Mouse (Mus musculus): ENCODE measurements around the gene Cdkl2. TPM values are rescaled to one million over a fixed set of nuclear protein-coding genes. Genes with fewer than 3 reads are reported as not detected.
A peak's percentile ranks its signal among the peaks of the same experiment; 100 is the strongest.

Cdkl2 gene
- 2.0 TPM in 2 replicates for polyA plus RNA-seq (2016; fragmentation: Nextera tagmentation; extraction: Ambion mirVana)

- no peaks in the 10 kb centered on the region for H3K36me3 ChIP-seq
- 73% methylated on average over 4 of the region's 4 CpGs for WGBS
- peak within 1 kb of the TSS; percentile 63 for H3K4me3 ChIP-seq
- H3K9me3 ChIP-seq (replicated peaks) = no peaks in the 10 kb centered on the region
- H3K27ac ChIP-seq = no peak within 1 kb of the TSS
- H3K4me1 ChIP-seq = 0 out of 2 replicates have a peak, but pooled peaks cover 3% of the 10 kb centered on the region
- H3K4me2 ChIP-seq (replicated peaks) = peak within 1 kb of the TSS; percentile 91
- ATAC-seq (ENCODE audit: low FRiP score) = no peak
- peak within 1 kb of the TSS; percentile 32; the same call in 1 of the 2 replicates for H3K9ac ChIP-seq
- H3K27me3 ChIP-seq = peaks cover 7% of the 10 kb centered on the region
Observed at GRCm38 (mm10) chr5:92043783-92044182, at the start of gene Cdkl2. TSS of gene Cdkl2 (minus strand) at chr5:92043883.

- Histone ChIP-seq H3K9me3 (replicated peaks) (no peaks in the 10 kb centered on the region), H3K4me3 (no peak overlapping the region), H3K4me1 (no peaks in the 10 kb centered on the region), H3K9ac (no peak overlapping the region), H3K27ac (no peak overlapping the region), H3K4me2 (replicated peaks) (no peak overlapping the region), H3K36me3 (no peaks in the 10 kb centered on the region), H3K27me3 (no peaks in the 10 kb centered on the region)
- no peak for ATAC-seq (ENCODE audit: low FRiP score)
- 96% methylated on average over 4 of the region's 4 CpGs for WGBS
Observed at GRCm38 (mm10) chr5:92087469-92087868, 43.8 kb upstream of the Cdkl2 start.

GRCm38 (mm10) chr5:92085821-92086550, 42.3 kb upstream of the Cdkl2 start:
- no peaks in the 10 kb centered on the region for H3K27me3 ChIP-seq
- peaks cover 13% of the 10 kb centered on the region for H3K4me1 ChIP-seq
- H3K27ac ChIP-seq = no peak overlapping the region
- no peak overlapping the region for H3K9ac ChIP-seq
- H3K9me3 ChIP-seq (replicated peaks) = no peaks in the 10 kb centered on the region
- no peaks in the 10 kb centered on the region for H3K36me3 ChIP-seq
- no peak overlapping the region for H3K4me3 ChIP-seq
- no peak overlapping the region for H3K4me2 ChIP-seq (replicated peaks)
- 84% methylated on average over 7 of the region's 7 CpGs for WGBS
- no peak for ATAC-seq (ENCODE audit: low FRiP score)

GRCm38 (mm10) chr5:92085246-92085645, 41.6 kb upstream of the Cdkl2 start:
- Histone ChIP-seq H3K9me3 (replicated peaks) (no peaks in the 10 kb centered on the region), H3K36me3 (no peaks in the 10 kb centered on the region), H3K4me2 (replicated peaks) (no peak overlapping the region), H3K27ac (no peak overlapping the region), H3K4me3 (no peak overlapping the region), H3K9ac (no peak overlapping the region), H3K27me3 (no peaks in the 10 kb centered on the region), H3K4me1 (peaks cover 19% of the 10 kb centered on the region)
- WGBS = 63% methylated on average over 4 of the region's 4 CpGs
- no peak for ATAC-seq (ENCODE audit: low FRiP score)

GRCm38 (mm10) chr5:92083417-92084038, 39.8 kb upstream of the Cdkl2 start, which contains the start of gene G3bp2:
TSS of gene G3bp2 (minus strand) at chr5:92083719.
- Histone ChIP-seq H3K36me3 (no peaks in the 10 kb centered on the region), H3K4me3 (peak within 1 kb of the TSS; percentile 97), H3K4me2 (replicated peaks) (peak within 1 kb of the TSS; percentile 72), H3K9ac (peak within 1 kb of the TSS; percentile 97), H3K4me1 (peaks cover 19% of the 10 kb centered on the region), H3K9me3 (replicated peaks) (no peaks in the 10 kb centered on the region), H3K27me3 (no peaks in the 10 kb centered on the region), H3K27ac (peak within 1 kb of the TSS; percentile 99)
- under 1% methylated on average over 65 of the region's 65 CpGs for WGBS
- peak; percentile 99 for ATAC-seq (ENCODE audit: low FRiP score)

- H3K27me3 ChIP-seq = no peaks in the 10 kb centered on the region
- peaks cover 19% of the 10 kb centered on the region for H3K4me1 ChIP-seq
- H3K4me2 ChIP-seq (replicated peaks) = peak overlapping the region; percentile 72
- peak overlapping the region; percentile 97 for H3K9ac ChIP-seq
- no peaks in the 10 kb centered on the region for H3K9me3 ChIP-seq (replicated peaks)
- peak; percentile 75 for ATAC-seq (ENCODE audit: low FRiP score)
- peak overlapping the region; percentile 97 for H3K4me3 ChIP-seq
- no peaks in the 10 kb centered on the region for H3K36me3 ChIP-seq
- whole genome bisulfite sequencing = 0% methylated on average over 55 of the region's 55 CpGs
- H3K27ac ChIP-seq = peak overlapping the region; percentile 99
Observed at GRCm38 (mm10) chr5:92082821-92083401, 39.2 kb upstream of the Cdkl2 start.

- peaks cover 19% of the 10 kb centered on the region for H3K4me1 ChIP-seq
- no peaks in the 10 kb centered on the region for H3K36me3 ChIP-seq
- no peaks in the 10 kb centered on the region for H3K27me3 ChIP-seq
- no peaks in the 10 kb centered on the region for H3K9me3 ChIP-seq (replicated peaks)
- H3K27ac ChIP-seq = no peak overlapping the region
- peak overlapping the region; percentile 97; the same call in 1 of the 2 replicates for H3K9ac ChIP-seq
- H3K4me2 ChIP-seq (replicated peaks) = peak overlapping the region; percentile 72
- WGBS = 78% methylated on average over 3 of the region's 3 CpGs
- no peak for ATAC-seq (ENCODE audit: low FRiP score)
- peak overlapping the region; percentile 97 for H3K4me3 ChIP-seq
Observed at GRCm38 (mm10) chr5:92081326-92081725, 37.6 kb upstream of the Cdkl2 start.

- no peak for ATAC-seq (ENCODE audit: low FRiP score)
- Histone ChIP-seq H3K27ac (no peak overlapping the region), H3K9me3 (replicated peaks) (no peaks in the 10 kb centered on the region), H3K9ac (no peak overlapping the region), H3K4me1 (peaks cover 19% of the 10 kb centered on the region), H3K27me3 (no peaks in the 10 kb centered on the region), H3K36me3 (no peaks in the 10 kb centered on the region), H3K4me2 (replicated peaks) (no peak overlapping the region), H3K4me3 (no peak overlapping the region)
- WGBS = 76% methylated on average over 1 of the region's 1 CpGs
Observed at GRCm38 (mm10) chr5:92080400-92080799, 36.7 kb upstream of the Cdkl2 start.

- no peaks in the 10 kb centered on the region for H3K9me3 ChIP-seq (replicated peaks)
- H3K27me3 ChIP-seq = no peaks in the 10 kb centered on the region
- no peak for ATAC-seq (ENCODE audit: low FRiP score)
- H3K9ac ChIP-seq = no peak overlapping the region
- WGBS = 75% methylated on average over 1 of the region's 1 CpGs
- no peak overlapping the region for H3K4me2 ChIP-seq (replicated peaks)
- no peaks in the 10 kb centered on the region for H3K36me3 ChIP-seq
- H3K4me1 ChIP-seq = peaks cover 19% of the 10 kb centered on the region
- no peak overlapping the region for H3K27ac ChIP-seq
- no peak overlapping the region for H3K4me3 ChIP-seq
Observed at GRCm38 (mm10) chr5:92079304-92079703, 35.6 kb upstream of the Cdkl2 start.

- H3K27ac ChIP-seq = no peak overlapping the region
- H3K9me3 ChIP-seq (replicated peaks) = no peaks in the 10 kb centered on the region
- no peak overlapping the region for H3K9ac ChIP-seq
- H3K36me3 ChIP-seq = no peaks in the 10 kb centered on the region
- no peak for ATAC-seq (ENCODE audit: low FRiP score)
- H3K4me2 ChIP-seq (replicated peaks) = no peak overlapping the region
- H3K27me3 ChIP-seq = no peaks in the 10 kb centered on the region
- no peak overlapping the region for H3K4me3 ChIP-seq
- H3K4me1 ChIP-seq = peaks cover 19% of the 10 kb centered on the region
Observed at GRCm38 (mm10) chr5:92078751-92079150, 35.1 kb upstream of the Cdkl2 start.

- peaks cover 9% of the 10 kb centered on the region for H3K4me1 ChIP-seq
- no peak overlapping the region for H3K9ac ChIP-seq
- H3K9me3 ChIP-seq (replicated peaks) = no peaks in the 10 kb centered on the region
- no peak overlapping the region for H3K4me2 ChIP-seq (replicated peaks)
- H3K36me3 ChIP-seq = 0 out of 2 replicates have a peak, but pooled peaks cover 3% of the 10 kb centered on the region
- H3K27me3 ChIP-seq = no peaks in the 10 kb centered on the region
- H3K27ac ChIP-seq = no peak overlapping the region
- ATAC-seq (ENCODE audit: low FRiP score) = no peak
- 86% methylated on average over 1 of the region's 1 CpGs for WGBS
- H3K4me3 ChIP-seq = no peak overlapping the region
Observed at GRCm38 (mm10) chr5:92076273-92076672, 32.6 kb upstream of the Cdkl2 start.

- Histone ChIP-seq H3K27me3 (no peaks in the 10 kb centered on the region), H3K9me3 (replicated peaks) (no peaks in the 10 kb centered on the region), H3K4me2 (replicated peaks) (no peak overlapping the region), H3K4me3 (no peak overlapping the region), H3K27ac (no peak overlapping the region), H3K4me1 (no peaks in the 10 kb centered on the region), H3K9ac (no peak overlapping the region), H3K36me3 (peaks cover 8% of the 10 kb centered on the region)
- 92% methylated on average over 14 of the region's 14 CpGs for WGBS
- no peak for ATAC-seq (ENCODE audit: low FRiP score)
Observed at GRCm38 (mm10) chr5:92074061-92074460, 30.4 kb upstream of the Cdkl2 start.
